Mouse (Mus musculus) heart, postnatal 10 days (tissue): ENCODE measurements around the gene Tnnt1. TPM values are rescaled to one million over a fixed set of nuclear protein-coding genes. Genes with fewer than 3 reads are reported as not detected.

ENCODE experiments used
- DNase-seq, 2 experiments: peaks; one replicate each; pipeline ENCODE4 v3.0.0; 2021
- intact Hi-C: fragments of 180-260 bp; cut with DNase I; formaldehyde crosslinking; loops from one replicate; pipeline ENCODE4 v1.15.1; 2025
- total RNA-seq, 2 experiments: library from RNA; stranded (reverse); gene quantifications; 2 replicates each; pipeline ENCODE4 v1.2.3; 2021

Tnnt1 gene
- total RNA-seq, 2 experiments from 2014 or later: 36.1 to 38.1 TPM

- DNase-seq: peak; percentile 97 to 98
- intact Hi-C loops: no loop called here
These were observed 14.4 kb downstream of the Tnnt1 start, which contains the start of gene Ppp1r12c for GRCm38 (mm10) chr7:4501558-4502397. Gene Ppp1r12c, minus strand, starts transcription at chr7:4501680.

- peak; percentile 51 to 61 for DNase-seq
- intact Hi-C loops: no loop called here
These were observed 15.2 kb downstream of the Tnnt1 start for GRCm38 (mm10) chr7:4500892-4501471.

- intact Hi-C loops: no loop called here
- DNase-seq: no peak
These were observed 17.1 kb downstream of the Tnnt1 start for GRCm38 (mm10) chr7:4499034-4499433.

DNA sequence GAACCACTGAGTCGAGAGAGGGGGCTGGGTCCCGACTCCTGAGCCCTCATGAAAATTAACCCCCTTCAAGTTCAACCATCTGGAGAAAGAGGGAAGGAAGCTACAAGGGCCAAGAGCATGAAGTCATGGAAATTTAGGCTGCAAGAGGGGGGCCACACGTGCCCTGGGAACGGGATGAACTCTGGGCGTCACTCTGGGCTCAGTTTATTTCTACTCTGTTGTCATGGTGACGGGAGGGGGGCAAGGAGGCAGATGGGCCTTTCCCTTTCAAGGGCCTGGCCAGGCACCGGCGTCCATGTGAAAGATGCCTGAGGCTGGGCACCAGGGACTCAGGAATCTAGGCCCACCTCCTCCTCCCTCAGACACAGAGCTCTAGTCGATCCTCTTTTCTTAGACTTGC lies 17.9 kb downstream of the Tnnt1 start:
- intact Hi-C loops: no loop called here
- DNase-seq: peak; percentile 86 to 88

GRCm38 (mm10) chr7:4497271-4497903 lies 18.8 kb downstream of the Tnnt1 start:
- intact Hi-C loops: no loop called here
- no peak for DNase-seq

- intact Hi-C loops: no loop called here
- no peak for DNase-seq
These were observed 19.7 kb downstream of the Tnnt1 start for GRCm38 (mm10) chr7:4496468-4496867.

DNA sequence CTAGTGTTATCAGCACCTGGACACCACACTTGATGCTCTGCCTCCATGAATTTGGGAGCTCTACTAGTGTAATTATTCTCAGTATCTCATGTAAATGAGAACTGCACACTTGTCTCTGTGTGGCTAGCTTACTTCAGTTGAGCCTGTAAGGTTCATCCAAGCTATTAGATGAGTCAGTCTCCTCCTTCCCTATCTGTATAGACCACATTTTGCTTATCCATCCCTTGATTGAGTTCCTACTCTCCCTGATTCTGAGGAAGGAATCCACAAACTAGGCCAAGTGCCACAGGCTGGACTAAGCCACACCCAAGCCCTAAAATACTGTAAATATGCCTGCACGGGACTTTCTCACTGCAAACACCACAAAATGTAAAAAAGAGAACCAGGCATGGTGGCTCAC lies 22.2 kb downstream of the Tnnt1 start:
- DNase-seq: no peak
- intact Hi-C loops: loop anchor here (2.0 kb wide), 1 partner anchor 15 kb away; no protein-coding TSS in a partner anchor

DNA sequence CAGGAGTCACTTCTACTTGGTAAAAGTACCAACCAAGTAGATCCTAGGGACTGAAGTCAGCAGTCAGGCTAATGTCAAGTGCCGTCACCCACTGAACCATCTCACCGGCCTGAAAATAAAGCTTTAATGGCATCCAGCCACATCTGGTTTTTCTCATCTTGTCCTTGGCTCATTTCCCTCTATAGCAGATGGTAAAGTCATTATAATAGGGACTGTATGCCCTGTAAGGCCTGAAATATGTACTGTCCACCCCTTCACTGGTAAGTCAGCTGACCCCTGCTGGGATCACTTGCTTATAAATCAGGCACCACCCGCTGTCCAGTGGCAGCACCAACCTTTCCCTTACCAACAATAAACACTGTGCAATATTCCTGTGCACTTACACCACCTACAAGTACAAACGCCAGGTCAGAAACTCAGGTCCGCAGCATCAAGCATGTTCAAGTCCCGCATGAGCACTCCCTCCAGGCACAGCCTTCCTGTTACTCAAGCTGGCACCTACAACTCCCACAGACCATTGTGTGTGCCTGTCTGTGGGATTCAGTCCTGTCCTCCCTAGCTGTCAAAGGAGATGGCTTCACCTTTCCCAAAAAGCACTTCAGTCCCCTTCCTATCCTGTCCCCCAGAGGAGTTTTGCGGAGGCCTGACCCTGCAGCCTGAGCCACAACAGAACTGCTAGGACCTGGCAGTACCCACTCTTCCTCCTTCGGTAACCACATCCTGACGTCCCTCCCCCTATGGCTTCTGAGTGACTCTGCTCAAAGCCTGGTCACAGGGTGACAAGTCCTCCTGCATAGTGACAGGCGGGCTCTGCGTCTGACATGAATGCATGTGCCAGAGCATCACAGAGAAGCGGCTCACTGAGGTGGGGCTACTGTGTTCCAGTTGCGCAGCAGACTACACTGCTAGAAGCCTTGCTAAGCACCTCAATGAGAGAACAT lies 23.6 kb downstream of the Tnnt1 start:
- DNase-seq: no peak
- intact Hi-C loops: loop anchor here (2.0 kb wide), 1 partner anchor 14 kb away; no protein-coding TSS in a partner anchor

DNA sequence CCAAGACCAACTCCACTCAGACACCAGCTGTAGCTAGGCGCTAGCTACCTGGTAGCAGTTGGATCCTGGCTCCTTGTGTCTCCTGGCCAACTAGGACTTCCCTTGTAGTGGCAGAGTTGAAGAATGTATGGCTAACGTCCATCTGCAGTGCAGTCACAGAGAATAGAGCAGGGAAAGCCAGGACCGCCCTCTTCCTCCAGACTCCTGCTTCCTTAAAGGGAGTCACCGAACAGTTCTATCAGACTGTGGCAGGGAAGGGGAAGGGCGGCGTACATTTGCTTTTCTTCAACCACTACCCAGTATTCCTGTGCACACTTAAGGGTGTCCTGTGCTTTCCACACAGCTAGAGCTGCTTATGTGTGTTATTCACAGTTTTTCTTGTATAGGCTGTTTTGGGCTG lies 24.9 kb downstream of the Tnnt1 start:
- intact Hi-C loops: no loop called here

DNA sequence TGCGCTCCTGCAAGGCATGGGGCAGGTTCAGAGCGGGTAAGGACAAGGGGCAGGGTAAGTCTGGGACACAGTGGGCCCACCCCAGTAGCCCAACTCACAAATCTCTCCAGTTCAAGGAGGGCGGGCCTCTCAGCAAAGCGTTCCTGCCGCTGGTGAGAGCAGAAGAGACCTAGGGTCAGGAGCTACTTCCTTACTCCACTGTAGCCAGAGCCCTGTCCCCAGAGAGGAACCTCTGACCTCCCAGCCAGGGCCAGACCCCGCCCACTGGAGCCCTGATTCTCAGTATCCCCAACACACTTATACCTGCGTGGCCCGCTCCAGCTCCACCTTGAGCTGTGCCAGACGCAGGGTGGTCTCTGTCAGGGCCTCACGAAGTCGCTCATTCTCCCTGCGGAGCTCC lies 33.9 kb downstream of the Tnnt1 start:
- intact Hi-C loops: no loop called here
- DNase-seq: no peak

More for the DNA sequence above, 24.9 kb downstream of the Tnnt1 start:
- peak; percentile 64 to 69 for DNase-seq

GRCm38 (mm10) chr7:4479674-4480073 lies 36.5 kb downstream of the Tnnt1 start:
- DNase-seq: peak; percentile 57 to 75
- intact Hi-C loops: loop anchor here (1.0 to 10.0 kb wide), 3 partner anchors 13 to 815 kb away; partner anchors contain the start of gene Leng1

- DNase-seq: no peak
- intact Hi-C loops: loop anchor here (1.0 to 10.0 kb wide), 3 partner anchors 14 to 814 kb away; partner anchors contain the start of gene Leng1
These were observed 37.3 kb downstream of the Tnnt1 start for GRCm38 (mm10) chr7:4478796-4479291.

DNA sequence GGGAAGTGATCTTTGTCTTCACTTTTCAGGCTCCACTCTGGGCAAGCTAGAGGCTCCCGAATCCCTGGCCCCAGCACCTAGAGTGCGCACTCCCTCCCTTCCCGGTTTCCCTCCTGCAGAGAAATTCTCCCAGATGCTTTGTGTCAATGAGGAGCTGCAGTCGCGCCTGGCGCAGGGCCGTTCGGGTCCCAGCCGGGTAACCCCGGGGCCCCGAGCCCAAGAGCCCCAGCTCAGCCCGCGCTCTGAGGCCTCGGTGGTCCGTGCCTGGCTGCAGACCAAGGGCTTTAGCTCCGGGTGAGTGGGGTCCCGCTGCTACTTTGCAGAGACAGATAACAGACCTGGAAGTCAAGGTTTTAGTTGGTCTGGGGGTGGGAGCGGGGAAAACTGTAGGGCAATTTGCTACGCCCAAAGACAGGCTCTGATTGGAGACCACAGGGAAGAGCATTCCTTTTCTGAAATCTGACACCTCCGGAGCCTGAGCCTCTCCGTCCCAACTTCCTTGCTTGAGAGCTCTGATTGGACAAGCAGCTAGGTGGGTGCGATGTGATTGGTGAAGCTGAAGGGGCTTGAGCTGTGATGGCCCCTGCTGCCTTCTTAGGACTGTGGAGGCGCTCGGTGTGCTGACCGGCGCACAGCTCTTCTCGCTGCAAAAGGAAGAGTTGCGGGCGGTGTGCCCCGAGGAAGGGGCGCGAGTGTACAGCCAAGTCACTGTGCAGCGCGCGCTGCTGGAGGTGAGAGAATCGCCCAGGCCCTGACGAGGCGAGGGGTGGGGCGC lies 38.0 kb downstream of the Tnnt1 start:
- intact Hi-C loops: loop anchor here (2.0 to 10.0 kb wide), 2 partner anchors 15 to 813 kb away; partner anchors contain the start of gene Leng1
- DNase-seq: peak; percentile 88 to 89

DNA sequence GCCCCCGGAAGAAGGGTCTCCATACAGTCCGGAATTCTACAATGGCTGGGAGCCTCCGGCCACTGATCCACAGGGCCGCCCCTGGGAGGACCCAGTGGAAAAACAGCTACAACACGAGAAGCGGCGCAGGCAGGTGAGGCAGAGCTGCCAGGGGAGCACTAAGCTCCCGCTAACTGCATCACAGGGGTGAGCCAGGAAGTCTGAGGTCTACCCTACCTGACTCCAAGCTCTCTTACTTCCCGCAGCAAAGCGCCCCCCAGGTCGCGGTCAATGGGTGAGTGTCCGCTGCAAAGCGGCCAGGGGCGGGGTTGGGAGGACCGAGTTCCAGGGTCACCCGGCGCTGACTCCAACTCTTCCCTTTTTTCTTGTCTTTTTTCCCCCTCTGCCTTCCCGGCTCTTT lies 42.2 kb downstream of the Tnnt1 start:
- intact Hi-C loops: loop anchor here (10.0 kb wide), 1 partner anchor 809 kb away; the partner anchor contains the start of gene Leng1
- DNase-seq: no peak

- intact Hi-C loops: loop anchor here (1.0 to 10.0 kb wide), 3 partner anchors 40 to 806 kb away; partner anchors contain the start of gene Leng1
- DNase-seq: peak; percentile 91
These were observed 45.0 kb downstream of the Tnnt1 start for GRCm38 (mm10) chr7:4471179-4471555.

GRCm38 (mm10) chr7:4470275-4471178 lies 45.7 kb downstream of the Tnnt1 start:
- DNase-seq: peak; percentile 59 to 72
- intact Hi-C loops: loop anchor here (1.0 to 10.0 kb wide), 3 partner anchors 39 to 806 kb away; partner anchors contain the start of gene Leng1

GRCm38 (mm10) chr7:4467801-4468200 lies 48.4 kb downstream of the Tnnt1 start:
- no peak for DNase-seq
- intact Hi-C loops: no loop called here
